Mouse (Mus musculus) liver (tissue): ENCODE results near the gene Cdca4.
A peak's percentile ranks its signal among the peaks of the same experiment; 100 is the strongest.

Experiments used
- DNase-seq: peaks from one replicate; pipeline ENCODE4 v3.0.0-alpha.2; 2020; ENCODE audit warnings: mixed read lengths

Cdca4 gene

GRCm38 (mm10) chr12:112798332-112798681 is 30.9 kb downstream of the Cdca4 start:
- no peak for DNase-seq

- DNase-seq, result no peak
These were observed 31.4 kb downstream of the Cdca4 start for GRCm38 (mm10) chr12:112797672-112798331.

- DNase-seq, result no peak
These were observed 32.4 kb downstream of the Cdca4 start for GRCm38 (mm10) chr12:112796551-112797510.

GRCm38 (mm10) chr12:112795466-112796104 is 33.6 kb downstream of the Cdca4 start:
- peak; percentile 30 for DNase-seq

- no peak for DNase-seq
These were observed 34.2 kb downstream of the Cdca4 start for GRCm38 (mm10) chr12:112794998-112795397.

- no peak for DNase-seq
These were observed 34.8 kb downstream of the Cdca4 start for GRCm38 (mm10) chr12:112794356-112794816.

- DNase-seq, result peak; percentile 36
These were observed 35.4 kb downstream of the Cdca4 start for GRCm38 (mm10) chr12:112793601-112794355.

DNA sequence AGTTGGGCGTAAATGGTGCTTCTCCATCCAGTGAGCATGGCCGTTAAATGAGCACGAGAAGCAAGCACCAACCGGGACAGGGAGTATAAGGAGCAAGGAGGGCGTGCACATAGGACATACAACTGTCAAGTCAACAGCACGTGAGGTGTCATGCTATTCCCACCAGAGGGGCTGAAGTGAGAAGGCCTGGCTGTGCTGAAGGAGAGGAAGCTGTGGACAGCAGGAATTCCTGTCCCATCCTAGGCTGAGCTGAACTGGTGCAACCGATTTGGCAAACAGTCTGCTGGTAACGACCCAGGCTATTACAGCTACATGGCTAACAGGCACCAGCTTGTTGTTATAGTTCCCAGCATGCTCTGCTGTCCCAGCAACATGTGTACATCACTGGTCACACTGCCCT is 38.2 kb downstream of the Cdca4 start:
- no peak for DNase-seq

- DNase-seq, result no peak
These were observed 54.7 kb downstream of the Cdca4 start for GRCm38 (mm10) chr12:112774481-112774880.

- no peak for DNase-seq
These were observed 55.2 kb downstream of the Cdca4 start for GRCm38 (mm10) chr12:112774026-112774425.

DNA sequence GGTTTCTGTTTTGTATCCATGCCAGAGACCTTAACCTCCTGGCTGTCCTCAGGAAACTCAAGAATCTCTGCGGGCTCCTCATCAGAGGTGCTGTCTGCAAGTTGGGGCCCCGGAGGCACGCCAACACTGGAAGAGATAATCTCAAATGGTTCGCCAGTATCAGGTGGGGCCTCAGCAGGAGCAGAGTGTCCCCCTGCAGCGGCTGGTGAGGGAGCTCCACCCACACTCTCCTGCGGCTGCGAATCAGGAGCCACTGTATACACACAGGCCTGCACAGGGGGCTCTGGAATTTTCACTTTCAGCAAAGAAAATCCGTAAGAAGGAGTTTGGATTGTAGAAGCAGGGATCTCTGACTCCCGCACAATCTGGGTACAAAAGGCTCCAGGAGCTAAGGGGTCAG is 55.9 kb downstream of the Cdca4 start:
- no peak for DNase-seq

DNA sequence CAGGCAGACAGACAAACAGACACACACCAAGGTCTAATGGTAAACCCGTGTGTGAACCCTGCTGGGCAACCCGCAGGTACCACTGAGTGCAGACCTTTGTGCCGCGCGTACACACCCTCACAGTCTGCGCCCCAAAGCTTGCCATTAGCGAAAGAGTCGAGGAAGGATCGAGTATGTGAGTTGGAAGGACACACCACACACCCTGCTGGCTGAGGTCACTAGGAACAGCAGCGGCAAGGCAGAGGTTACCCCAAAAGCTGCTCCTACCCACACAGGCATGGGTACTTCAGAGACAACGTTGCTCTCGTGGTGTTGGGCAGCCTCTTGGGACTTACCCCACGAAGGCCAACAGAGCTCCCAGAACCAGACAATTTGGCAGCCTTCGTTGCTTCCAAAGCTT is 56.9 kb downstream of the Cdca4 start:
- DNase-seq, result no peak

DNA sequence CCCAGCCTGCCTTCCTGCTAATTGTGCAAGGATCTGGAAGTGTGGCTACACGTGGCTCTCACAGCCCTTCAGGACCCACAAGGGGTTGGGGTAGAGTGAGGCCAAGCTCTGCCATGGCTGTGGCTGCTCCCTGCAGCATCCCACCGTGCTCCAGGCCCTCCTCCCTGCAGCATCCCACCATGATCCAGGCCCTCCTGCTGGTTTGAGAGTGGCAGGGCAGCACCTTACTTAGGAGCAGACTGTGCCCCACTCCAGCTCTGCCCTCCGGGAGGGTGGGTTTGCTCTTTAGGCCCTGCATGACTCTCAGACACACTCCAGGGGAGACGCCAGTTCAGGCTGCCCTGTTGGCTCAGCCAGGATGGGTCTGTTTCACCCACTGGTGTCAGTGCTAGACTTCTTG is 58.8 kb downstream of the Cdca4 start:
- DNase-seq, result no peak
